Mouse (Mus musculus) MEL (cell line): ENCODE measurements around the gene Aspg.

Experiments
- BHLHE40 ChIP-seq: IDR thresholded peaks from 2 replicates; pipeline ENCODE4 v1.6.1; 2012; ENCODE audit warnings: low read depth, mild to moderate bottlenecking, inconsistent platforms, low read length, improper control_type of control experiment, borderline replicate concordance
- CTCF ChIP-seq, 3 experiments: IDR thresholded peaks in 2 of 3; conservative IDR thresholded peaks in 1 of 3; 2 replicates each; pipeline ENCODE4 v1.5.1; 2011 to 2012; ENCODE audit warnings: low read length in 3 of 3, low read depth in 2 of 3, mild to moderate bottlenecking in 2 of 3, improper control_type of control experiment in 1 of 3, inconsistent platforms in 1 of 3, mixed read lengths in 1 of 3, moderate library complexity in 1 of 3; ENCODE audit not compliant: control insufficient read depth in 1 of 3, insufficient read depth in 1 of 3, poor library complexity in 1 of 3, severe bottlenecking in 1 of 3
- E2F4 ChIP-seq: IDR thresholded peaks from 2 replicates; pipeline ENCODE4 v1.6.1; 2011; ENCODE audit warnings: low read depth, low read length, improper control_type of control experiment, borderline replicate concordance
- JUND ChIP-seq: IDR thresholded peaks from 2 replicates; pipeline ENCODE4 v1.6.1; 2011; ENCODE audit warnings: low read depth, mild to moderate bottlenecking, improper control_type of control experiment, low read length
- KAT2A ChIP-seq: conservative IDR thresholded peaks from 2 replicates; pipeline ENCODE4 v1.6.1; 2012; ENCODE audit warnings: low read depth, low read length, improper control_type of control experiment, inconsistent platforms
- MAFK ChIP-seq: IDR thresholded peaks from 2 replicates; pipeline ENCODE4 v1.6.1; 2011; ENCODE audit warnings: low read depth, mild to moderate bottlenecking, low read length, improper control_type of control experiment, borderline replicate concordance
- MYC ChIP-seq: IDR thresholded peaks from 2 replicates; pipeline ENCODE4 v1.6.1; 2011; ENCODE audit warnings: low read depth, mild to moderate bottlenecking, low read length, improper control_type of control experiment, moderate library complexity
- POLR2A ChIP-seq, 2 experiments: IDR thresholded peaks; 2 replicates each; pipeline ENCODE4 v1.6.1; 2011 to 2012; ENCODE audit warnings: low read length in 2 of 2, mild to moderate bottlenecking in 2 of 2, control low read depth in 1 of 2, improper control_type of control experiment in 1 of 2, low read depth in 1 of 2, moderate library complexity in 1 of 2; ENCODE audit not compliant: control insufficient read depth in 1 of 2, insufficient read depth in 1 of 2, poor library complexity in 1 of 2
- POLR2AphosphoS5 ChIP-seq: IDR thresholded peaks from 2 replicates; pipeline ENCODE4 v1.6.1; 2012; ENCODE audit warnings: low read depth, borderline replicate concordance, mild to moderate bottlenecking, inconsistent platforms, low read length, moderate library complexity, mixed read lengths
- ZC3H11A ChIP-seq: IDR thresholded peaks from 2 replicates; pipeline ENCODE4 v1.6.1; 2012; ENCODE audit warnings: low read depth, mild to moderate bottlenecking, inconsistent platforms, low read length, improper control_type of control experiment

- no peak for TF ChIP-seq MAFK
- TF ChIP-seq KAT2A = no peak
- TF ChIP-seq POLR2A (IDR thresholded peaks at IDR 0.05; ENCODE audit: control insufficient read depth in 1 of 2, insufficient read depth in 1 of 2, low read depth in 1 of 2, low read length in 2 of 2, poor library complexity in 1 of 2) = no peak
- TF ChIP-seq JUND = no peak
- no peak for TF ChIP-seq CTCF (IDR thresholded peaks at IDR 0.05 in 2 of 3, conservative IDR thresholded peaks at IDR 0.05 in 1 of 3; ENCODE audit: control insufficient read depth in 1 of 3, insufficient read depth in 1 of 3, low read depth in 2 of 3, low read length in 3 of 3, poor library complexity in 1 of 3, severe bottlenecking in 1 of 3)
- no peak for TF ChIP-seq E2F4
- TF ChIP-seq POLR2AphosphoS5 = no peak
- no peak for TF ChIP-seq BHLHE40
- TF ChIP-seq MYC = no peak
- no peak for TF ChIP-seq ZC3H11A
Observed at GRCm38 (mm10) chr12:112170671-112171574, 64.4 kb downstream of the Aspg start.
